Mouse (Mus musculus) stomach, embryonic 14.5 days (tissue): ENCODE results near the gene Rpl32. TPM values are rescaled to one million over a fixed set of nuclear protein-coding genes. Genes with fewer than 3 reads are reported as not detected.
A peak's percentile ranks its signal among the peaks of the same experiment; 100 is the strongest.
"Not testable (repeated sequence)": the region's sequence is repeated elsewhere in the genome, so short reads cannot be mapped to it uniquely, and the experiment has no call there.

Experiments
- ATAC-seq: fragments of 200-750 bp; cut with Nextera tagmentation; 2 replicates; pipeline ENCODE4 v1.8.0; 2017; ENCODE audit warnings: low read depth, moderate TSS enrichment; ENCODE audit not compliant: insufficient number of reproducible peaks, insufficient read depth, low FRiP score
- H3K27ac ChIP-seq: fragments of 300-500 bp; sonication (generic); 2 replicates; pipeline ENCODE4 v1.5.1; 2014; ENCODE audit warnings: mild to moderate bottlenecking, low read length, moderate library complexity, mixed read lengths
- H3K27me3 ChIP-seq: fragments of 300-500 bp; sonication (generic); 2 replicates; pipeline ENCODE4 v1.6.1; 2014; ENCODE audit warnings: low read length, control low read depth, mixed read lengths; ENCODE audit not compliant: control insufficient read depth, insufficient read depth
- H3K36me3 ChIP-seq: fragments of 300-500 bp; sonication (generic); 2 replicates; pipeline ENCODE4 v1.6.1; 2014; ENCODE audit warnings: mild to moderate bottlenecking, control low read depth, low read length, moderate library complexity, mixed read lengths; ENCODE audit not compliant: control insufficient read depth, insufficient read depth
- H3K4me1 ChIP-seq: fragments of 300-500 bp; sonication (generic); 2 replicates; pipeline ENCODE4 v1.6.1; 2014; ENCODE audit warnings: low read length, control low read depth, mixed read lengths; ENCODE audit not compliant: control insufficient read depth, insufficient read depth
- H3K4me2 ChIP-seq: fragments of 300-500 bp; sonication (generic); replicated peaks from 2 replicates; pipeline ENCODE4 v1.6.1; 2014; ENCODE audit warnings: low read depth, low read length, control low read depth
- H3K4me3 ChIP-seq: fragments of 300-500 bp; sonication (generic); 2 replicates; pipeline ENCODE4 v1.5.1; 2014; ENCODE audit warnings: low read depth, low read length, control low read depth
- H3K9ac ChIP-seq: fragments of 300-500 bp; sonication (generic); replicated peaks from 2 replicates; pipeline ENCODE4 v1.6.1; 2014; ENCODE audit warnings: low read depth, mild to moderate bottlenecking, control low read depth, low read length, moderate library complexity, mixed read lengths
- H3K9me3 ChIP-seq: fragments of 300-500 bp; sonication (generic); 2 replicates; pipeline ENCODE4 v1.6.1; 2016; ENCODE audit warnings: low read depth, low read length, control low read depth; ENCODE audit not compliant: control insufficient read depth
- WGBS: fragments of 180-500 bp; shearing (Covaris S2); extraction: QIAGEN DNeasy Blood & Tissue Kit; methylation state at CpG from one replicate; pipeline ENCODE4 v1.1.7; 2014; 5-methylcytosine and 5-hydroxymethylcytosine counted together
- polyA plus RNA-seq: library from polyadenylated mRNA; unstranded; fragments of >200 nt; fragmentation: Nextera tagmentation; extraction: Ambion mirVana; gene quantifications from 2 replicates; pipeline ENCODE4 v1.2.1, GENCODE M21; 2014

The Rpl32 gene
- polyA plus RNA-seq, 1 experiment from 2014 or later, result 2,736 TPM

- Histone ChIP-seq H3K27ac (no peak overlapping the region), H3K9me3 (no peaks in the 10 kb centered on the region), H3K4me3 (no peak overlapping the region), H3K9ac (no peak overlapping the region), H3K4me2 (no peak overlapping the region), H3K4me1 (no peaks in the 10 kb centered on the region), H3K27me3 (no peaks in the 10 kb centered on the region), H3K36me3 (no peaks in the 10 kb centered on the region)
- no peak for ATAC-seq
- 82% methylated on average over 6 of the region's 6 CpGs for WGBS
Measured at GRCm38 (mm10) chr6:115830779-115831601, 22.4 kb upstream of the Rpl32 start.

- not testable (repeated sequence) for H3K4me3 ChIP-seq, H3K27me3 ChIP-seq, H3K9me3 ChIP-seq, H3K9ac ChIP-seq, H3K36me3 ChIP-seq, H3K4me1 ChIP-seq
- Histone ChIP-seq H3K27ac (peak overlapping the region; percentile 30), H3K4me2 (peak overlapping the region; percentile 31)
- WGBS, result 4% methylated on average over 5 of the region's 11 CpGs
- ATAC-seq, result peak; percentile 95
Measured at GRCm38 (mm10) chr6:115823850-115824464, 15.4 kb upstream of the Rpl32 start.

GRCm38 (mm10) chr6:115821216-115821993 lies 12.9 kb upstream of the Rpl32 start:
- Histone ChIP-seq H3K36me3 (no peaks in the 10 kb centered on the region), H3K27me3 (no peaks in the 10 kb centered on the region), H3K27ac (no peak overlapping the region), H3K4me3 (no peak overlapping the region), H3K9me3 (no peaks in the 10 kb centered on the region), H3K4me1 (no peaks in the 10 kb centered on the region), H3K9ac (no peak overlapping the region), H3K4me2 (no peak overlapping the region)
- 78% methylated on average over 8 of the region's 8 CpGs for WGBS
- ATAC-seq, result no peak

- H3K36me3 ChIP-seq, result no peaks in the 10 kb centered on the region
- WGBS, result 71% methylated on average over 2 of the region's 2 CpGs
Measured at GRCm38 (mm10) chr6:115818129-115818528, 9.6 kb upstream of the Rpl32 start.

GRCm38 (mm10) chr6:115815041-115815440 lies 6.5 kb upstream of the Rpl32 start:
- Histone ChIP-seq H3K4me2 (no peak overlapping the region), H3K4me1 (no peaks in the 10 kb centered on the region), H3K4me3 (no peak overlapping the region), H3K27ac (no peak overlapping the region), H3K9me3 (no peaks in the 10 kb centered on the region), H3K36me3 (no peaks in the 10 kb centered on the region), H3K9ac (no peak overlapping the region), H3K27me3 (no peaks in the 10 kb centered on the region)
- WGBS, result 82% methylated on average over 4 of the region's 4 CpGs
- no peak for ATAC-seq

More at GRCm38 (mm10) chr6:115818129-115818528, 9.6 kb upstream of the Rpl32 start:
- ATAC-seq, result no peak
- H3K4me1 ChIP-seq, result no peaks in the 10 kb centered on the region
- no peak overlapping the region for H3K9ac ChIP-seq
- no peak overlapping the region for H3K4me3 ChIP-seq
- no peaks in the 10 kb centered on the region for H3K27me3 ChIP-seq
- no peak overlapping the region for H3K4me2 ChIP-seq
- no peak overlapping the region for H3K27ac ChIP-seq
- no peaks in the 10 kb centered on the region for H3K9me3 ChIP-seq

GRCm38 (mm10) chr6:115814104-115814503 lies 5.6 kb upstream of the Rpl32 start:
- Histone ChIP-seq H3K9me3 (no peaks in the 10 kb centered on the region), H3K4me3 (no peak overlapping the region), H3K36me3 (no peaks in the 10 kb centered on the region), H3K4me1 (no peaks in the 10 kb centered on the region), H3K27ac (no peak overlapping the region), H3K9ac (no peak overlapping the region), H3K4me2 (no peak overlapping the region), H3K27me3 (no peaks in the 10 kb centered on the region)
- 34% methylated on average over 4 of the region's 4 CpGs for WGBS
- 0 out of 2 replicates have a peak, but pooled peaks have one; percentile 26 for ATAC-seq

- no peaks in the 10 kb centered on the region for H3K27me3 ChIP-seq
- H3K4me3 ChIP-seq, result no peak overlapping the region
- H3K36me3 ChIP-seq, result peaks cover 9% of the 10 kb centered on the region
- 70% methylated on average over 8 of the region's 8 CpGs for WGBS
- no peak overlapping the region for H3K27ac ChIP-seq
- no peaks in the 10 kb centered on the region for H3K9me3 ChIP-seq
- H3K4me2 ChIP-seq, result no peak overlapping the region
- peaks cover 9% of the 10 kb centered on the region for H3K4me1 ChIP-seq
- no peak overlapping the region for H3K9ac ChIP-seq
- no peak for ATAC-seq
Measured at GRCm38 (mm10) chr6:115811606-115812005, 3.1 kb upstream of the Rpl32 start.

GRCm38 (mm10) chr6:115808196-115808487 lies 405 bp downstream of the Rpl32 start:
- WGBS, result 0% methylated on average over 22 of the region's 22 CpGs
- ATAC-seq, result no peak
- peak overlapping the region; percentile 94 for H3K27ac ChIP-seq

More at GRCm38 (mm10) chr6:115808196-115808487, 405 bp downstream of the Rpl32 start:
- no peaks in the 10 kb centered on the region for H3K27me3 ChIP-seq
- peak overlapping the region; percentile 93 for H3K4me2 ChIP-seq
- H3K9me3 ChIP-seq, result no peaks in the 10 kb centered on the region
- H3K36me3 ChIP-seq, result peaks cover 37% of the 10 kb centered on the region
- peak overlapping the region; percentile 100 for H3K4me3 ChIP-seq
- H3K9ac ChIP-seq, result peak overlapping the region; percentile 99
- peaks cover 15% of the 10 kb centered on the region for H3K4me1 ChIP-seq
